Mouse (Mus musculus): ENCODE measurements around the gene Mdn1. TPM values are rescaled to one million over a fixed set of nuclear protein-coding genes. Genes with fewer than 3 reads are reported as not detected.

The Mdn1 gene
- 23.2 and 27.9 TPM in 2 replicates for polyA plus RNA-seq (2011; ENCODE audit: insufficient read length, low read depth, missing spikeins)

DNA sequence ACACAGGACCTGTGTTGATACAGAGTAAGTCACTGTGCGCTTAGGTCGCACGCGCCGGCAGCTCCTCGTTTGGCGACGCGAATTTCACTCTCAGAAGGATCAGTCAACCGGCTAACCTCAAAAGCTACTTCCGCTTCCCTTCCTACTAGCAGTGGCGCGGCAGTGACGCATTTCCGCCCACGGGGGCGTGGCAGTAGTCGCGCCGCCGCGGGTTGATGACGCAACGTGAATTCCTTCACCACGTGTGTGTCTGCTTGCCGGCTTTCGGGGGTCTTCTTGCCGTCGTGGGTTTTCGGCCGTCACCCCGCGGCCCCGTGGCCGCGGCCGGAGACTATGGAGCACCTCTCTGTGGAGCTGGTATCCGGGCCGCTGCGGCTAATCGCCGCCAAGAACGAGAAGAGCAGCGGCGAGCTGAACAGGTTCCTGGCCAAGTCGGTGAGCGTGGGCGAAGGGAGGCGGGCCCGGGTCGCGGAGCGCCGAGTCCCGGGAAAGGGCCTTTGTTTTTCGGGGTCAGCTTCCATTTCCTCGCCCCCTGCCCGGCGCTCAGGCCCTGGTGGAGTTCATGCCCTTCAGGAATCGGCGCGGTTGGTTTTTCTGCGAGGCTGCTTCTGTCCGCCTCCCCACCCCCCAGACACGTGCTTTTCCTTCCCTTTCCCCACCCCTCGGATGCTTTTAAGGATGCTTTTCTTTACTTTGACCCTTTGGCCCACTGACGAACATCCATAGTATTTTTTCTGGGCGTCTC is at the start of gene Mdn1:
Gene Mdn1, plus strand, starts transcription at position 202 of the 745 bp plus-strand sequence.
- Histone ChIP-seq H3K4me3 (ENCODE audit: insufficient read depth, low read length) (peak within 1 kb of the TSS; percentile 92), H3K4me1 (ENCODE audit: control insufficient read depth, insufficient read depth, low read length) (no peaks in the 10 kb centered on the region; the same call in 1 of the 2 replicates), H3K27ac (ENCODE audit: insufficient read depth, low read length) (peak within 1 kb of the TSS; percentile 49)
- peak; percentile 80 for TF ChIP-seq POLR2A (IDR thresholded peaks at IDR 0.05; ENCODE audit: low read depth, low read length)
- TF ChIP-seq CTCF (IDR thresholded peaks at IDR 0.05; ENCODE audit: borderline replicate concordance, insufficient read depth, low read length): no peak

DNA sequence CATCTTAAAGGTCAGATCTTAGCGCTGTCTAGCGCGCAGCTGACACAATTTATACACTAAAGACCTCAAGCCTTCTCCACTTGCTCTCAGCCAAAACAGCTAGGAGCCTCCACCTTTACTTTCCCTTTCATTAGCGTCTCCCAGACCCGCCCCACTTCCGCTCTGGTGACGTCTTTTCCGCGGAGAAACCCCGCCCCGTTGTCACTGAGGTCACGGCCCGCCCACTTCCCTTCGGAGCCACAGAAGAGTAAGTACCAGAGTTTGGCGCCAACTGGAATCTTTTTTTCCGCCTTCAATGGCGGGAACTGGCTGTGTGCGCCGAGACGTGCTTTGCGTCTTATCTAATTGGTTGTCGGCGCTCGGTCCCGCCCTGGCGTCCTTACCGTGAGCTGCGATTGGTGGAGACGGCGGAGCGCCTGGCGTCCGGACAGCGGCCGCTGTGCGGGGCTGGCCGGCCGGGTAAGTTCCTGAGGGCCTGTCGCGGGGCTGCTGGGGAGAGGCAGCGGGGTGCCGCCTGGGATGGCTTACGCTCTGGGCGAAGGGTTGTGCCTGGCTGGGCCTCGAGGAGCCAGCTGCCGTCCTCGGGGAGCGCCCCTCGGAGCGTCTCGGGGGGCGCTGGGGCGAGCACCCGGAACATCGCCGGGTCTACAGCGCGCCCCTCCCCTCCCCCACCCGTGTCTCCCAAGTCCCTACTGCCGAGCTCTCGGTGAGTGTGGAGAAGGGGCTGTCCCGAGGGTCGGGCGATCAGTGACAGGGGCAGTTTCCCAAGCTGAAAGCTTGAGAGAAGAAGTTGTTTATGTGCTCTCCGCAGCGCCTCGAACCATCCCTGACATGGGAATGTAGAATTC is 41.7 kb upstream of the Mdn1 start, which contains the start of gene Casp8ap2:
Gene Casp8ap2, plus strand, starts transcription at position 418 of the 848 bp plus-strand sequence.
- H3K27ac ChIP-seq (ENCODE audit: insufficient read depth, low read length): peak within 1 kb of the TSS; percentile 43; the same call in 1 of the 2 replicates
- peak within 1 kb of the TSS; percentile 99 for H3K4me3 ChIP-seq (ENCODE audit: insufficient read depth, low read length)
- H3K4me1 ChIP-seq (ENCODE audit: control insufficient read depth, insufficient read depth, low read length): 0 out of 2 replicates have a peak, but pooled peaks cover 5% of the 10 kb centered on the region
- TF ChIP-seq CTCF (IDR thresholded peaks at IDR 0.05; ENCODE audit: borderline replicate concordance, insufficient read depth, low read length) (no peak), POLR2A (IDR thresholded peaks at IDR 0.05; ENCODE audit: low read depth, low read length) (peak; percentile 79)

DNA sequence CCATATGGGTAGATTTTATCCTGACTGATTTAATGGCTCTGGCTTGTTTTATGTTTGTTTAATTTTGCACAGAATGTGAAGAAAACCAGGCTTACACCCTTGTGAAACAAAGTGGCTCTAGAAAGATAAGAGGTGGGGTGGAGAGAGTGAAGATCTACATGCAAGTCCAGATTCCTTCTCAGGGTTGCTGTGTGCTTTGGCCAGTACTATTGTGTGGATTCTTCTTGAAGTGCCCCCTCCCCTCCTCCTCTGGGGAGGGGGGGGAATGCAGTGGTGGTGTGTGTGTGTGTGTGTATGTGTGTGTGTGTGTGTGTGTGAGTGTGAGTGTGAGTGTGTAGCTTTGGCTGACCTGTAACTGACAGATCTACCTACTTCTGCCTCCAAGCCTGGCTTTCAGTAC is 35.3 kb upstream of the Mdn1 start:
- TF ChIP-seq POLR2A (IDR thresholded peaks at IDR 0.05; ENCODE audit: low read depth, low read length): no peak
- TF ChIP-seq CTCF (IDR thresholded peaks at IDR 0.05; ENCODE audit: borderline replicate concordance, insufficient read depth, low read length): no peak
- Histone ChIP-seq H3K27ac (ENCODE audit: insufficient read depth, low read length) (no peak overlapping the region), H3K4me1 (ENCODE audit: control insufficient read depth, insufficient read depth, low read length) (0 out of 2 replicates have a peak, but pooled peaks cover 2% of the 10 kb centered on the region), H3K4me3 (ENCODE audit: insufficient read depth, low read length) (no peak overlapping the region)

DNA sequence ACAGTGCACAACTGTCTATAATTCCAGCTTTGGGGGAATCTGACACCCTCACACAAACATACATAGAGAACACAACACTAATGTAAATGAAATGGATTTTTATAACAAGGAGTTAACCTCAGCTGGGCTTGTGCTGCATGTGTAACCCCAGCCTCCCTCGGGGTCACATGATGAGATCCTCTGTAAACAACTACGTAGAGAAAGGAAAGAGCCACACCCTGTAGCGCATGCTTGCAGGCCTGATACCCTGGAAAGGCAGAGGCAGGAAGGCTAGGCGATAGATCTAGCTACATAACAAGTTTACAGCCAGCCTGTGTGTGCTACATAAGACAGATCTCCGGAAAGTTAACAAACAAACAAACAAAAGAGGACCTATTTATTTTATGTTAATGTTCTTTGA is 5.2 kb upstream of the Mdn1 start:
- H3K27ac ChIP-seq (ENCODE audit: insufficient read depth, low read length): no peak overlapping the region
- H3K4me3 ChIP-seq (ENCODE audit: insufficient read depth, low read length): no peak overlapping the region
- H3K4me1 ChIP-seq (ENCODE audit: control insufficient read depth, insufficient read depth, low read length): no peaks in the 10 kb centered on the region
- no peak for TF ChIP-seq CTCF (IDR thresholded peaks at IDR 0.05; ENCODE audit: borderline replicate concordance, insufficient read depth, low read length)
- TF ChIP-seq POLR2A (IDR thresholded peaks at IDR 0.05; ENCODE audit: low read depth, low read length): no peak

DNA sequence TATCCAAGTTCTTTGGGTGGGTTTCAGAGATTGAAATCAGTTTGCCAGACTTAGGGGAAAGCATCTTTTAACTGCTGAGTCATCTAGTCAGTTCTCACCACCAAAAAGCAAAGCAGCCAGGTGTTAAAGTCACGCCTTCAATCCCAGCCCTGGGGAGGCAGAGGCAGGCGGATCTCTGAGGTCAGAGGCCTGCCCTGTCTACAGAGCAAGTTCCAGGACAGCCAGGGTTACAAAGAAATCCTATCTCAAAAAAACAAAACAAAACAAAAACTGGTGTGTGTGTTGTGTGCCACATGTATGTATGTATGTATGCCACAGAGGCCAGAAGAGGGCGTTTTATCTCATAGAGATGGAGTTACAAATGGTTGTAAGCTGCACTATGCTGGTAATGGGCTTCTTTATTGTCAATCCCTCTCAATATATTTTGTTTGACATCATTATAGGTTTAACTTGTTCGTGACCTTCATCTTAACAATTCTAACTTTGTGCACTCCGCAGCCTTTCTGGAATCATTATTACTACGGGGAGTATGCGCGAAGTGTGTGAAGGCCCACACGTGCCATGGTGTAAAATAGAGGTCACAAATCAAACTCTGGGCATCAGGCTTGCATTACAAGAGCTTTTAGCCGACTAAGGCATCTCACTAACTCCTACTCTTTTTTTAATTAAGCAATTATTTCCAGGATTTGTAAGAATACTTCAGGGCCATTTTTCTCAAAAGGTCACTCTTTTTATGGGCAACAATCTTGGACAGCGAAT is 594 bp upstream of the Mdn1 start:
- no peak for TF ChIP-seq CTCF (IDR thresholded peaks at IDR 0.05; ENCODE audit: borderline replicate concordance, insufficient read depth, low read length)
- no peak for TF ChIP-seq POLR2A (IDR thresholded peaks at IDR 0.05; ENCODE audit: low read depth, low read length)
- peak overlapping the region; percentile 92 for H3K4me3 ChIP-seq (ENCODE audit: insufficient read depth, low read length)
- H3K4me1 ChIP-seq (ENCODE audit: control insufficient read depth, insufficient read depth, low read length): no peaks in the 10 kb centered on the region; the same call in 1 of the 2 replicates

DNA sequence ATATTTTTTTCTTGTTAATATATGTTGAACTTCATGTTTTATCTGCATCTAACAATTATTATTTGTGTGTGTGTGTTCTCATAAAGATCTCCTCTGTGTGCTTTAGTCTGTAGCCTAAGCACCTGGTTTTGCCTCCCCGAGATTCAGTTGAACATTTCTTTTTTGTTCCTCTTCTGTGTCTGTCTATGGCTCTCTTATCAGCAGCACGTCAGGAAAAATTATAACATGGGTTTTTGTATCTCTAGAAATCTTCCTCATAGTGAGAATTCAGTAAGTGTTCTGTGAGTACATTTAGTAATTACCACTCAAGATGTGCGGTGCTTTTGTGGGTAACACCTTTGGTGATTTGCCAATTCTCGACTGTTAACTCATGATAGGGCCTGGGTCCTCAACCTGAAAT is 8.9 kb downstream of the Mdn1 start:
- H3K27ac ChIP-seq (ENCODE audit: insufficient read depth, low read length): no peak overlapping the region
- TF ChIP-seq CTCF (IDR thresholded peaks at IDR 0.05; ENCODE audit: borderline replicate concordance, insufficient read depth, low read length): no peak
- TF ChIP-seq POLR2A (IDR thresholded peaks at IDR 0.05; ENCODE audit: low read depth, low read length): no peak
- no peak overlapping the region for H3K4me3 ChIP-seq (ENCODE audit: insufficient read depth, low read length)
- no peaks in the 10 kb centered on the region for H3K4me1 ChIP-seq (ENCODE audit: control insufficient read depth, insufficient read depth, low read length)

More for the DNA sequence above, 594 bp upstream of the Mdn1 start:
- peak overlapping the region; percentile 49 for H3K27ac ChIP-seq (ENCODE audit: insufficient read depth, low read length)

DNA sequence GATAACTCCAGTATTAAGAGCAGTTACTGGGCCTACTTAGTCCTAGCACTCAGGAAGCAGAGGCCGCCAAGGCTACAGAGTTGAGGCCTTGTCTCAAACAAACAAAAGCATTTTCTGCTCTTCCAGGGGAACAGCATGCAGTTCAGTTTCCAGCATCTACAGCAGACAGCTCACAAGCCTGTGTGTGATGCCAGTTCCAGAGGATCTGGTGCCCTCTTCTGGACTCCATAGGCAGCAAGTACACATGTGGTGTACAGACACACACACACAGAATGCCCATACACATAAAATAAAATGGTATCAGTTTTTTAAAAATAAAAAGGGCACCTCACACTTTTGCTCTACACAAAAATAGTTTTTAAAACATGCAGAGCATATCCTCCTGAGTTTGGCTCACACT is 11.4 kb downstream of the Mdn1 start:
- Histone ChIP-seq H3K4me3 (ENCODE audit: insufficient read depth, low read length) (no peak overlapping the region), H3K4me1 (ENCODE audit: control insufficient read depth, insufficient read depth, low read length) (no peaks in the 10 kb centered on the region), H3K27ac (ENCODE audit: insufficient read depth, low read length) (no peak overlapping the region)
- peak; percentile 4; the same call in 1 of the 2 replicates for TF ChIP-seq CTCF (IDR thresholded peaks at IDR 0.05; ENCODE audit: borderline replicate concordance, insufficient read depth, low read length)
- no peak for TF ChIP-seq POLR2A (IDR thresholded peaks at IDR 0.05; ENCODE audit: low read depth, low read length)

DNA sequence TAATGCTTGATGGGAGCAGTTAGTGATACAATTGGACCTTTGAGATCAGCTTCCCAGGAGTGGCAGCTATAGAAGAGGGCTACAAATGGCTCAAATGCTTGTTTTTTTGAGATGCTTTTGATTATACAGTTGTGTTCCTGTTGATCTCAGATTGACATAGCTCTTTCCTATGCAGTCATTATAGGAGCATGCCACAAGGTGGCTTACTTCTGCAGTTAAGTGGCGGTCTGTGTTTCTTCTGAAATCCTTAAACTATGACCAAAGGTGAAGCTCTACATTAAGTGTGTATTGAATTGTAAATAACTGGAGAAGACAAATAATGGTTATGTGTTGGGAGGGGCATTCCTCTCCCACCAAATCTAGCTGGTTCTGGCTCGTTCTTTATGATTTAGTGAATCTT is 12.9 kb downstream of the Mdn1 start:
- no peak for TF ChIP-seq POLR2A (IDR thresholded peaks at IDR 0.05; ENCODE audit: low read depth, low read length)
- Histone ChIP-seq H3K4me1 (ENCODE audit: control insufficient read depth, insufficient read depth, low read length) (no peaks in the 10 kb centered on the region), H3K27ac (ENCODE audit: insufficient read depth, low read length) (no peak overlapping the region), H3K4me3 (ENCODE audit: insufficient read depth, low read length) (no peak overlapping the region)

DNA sequence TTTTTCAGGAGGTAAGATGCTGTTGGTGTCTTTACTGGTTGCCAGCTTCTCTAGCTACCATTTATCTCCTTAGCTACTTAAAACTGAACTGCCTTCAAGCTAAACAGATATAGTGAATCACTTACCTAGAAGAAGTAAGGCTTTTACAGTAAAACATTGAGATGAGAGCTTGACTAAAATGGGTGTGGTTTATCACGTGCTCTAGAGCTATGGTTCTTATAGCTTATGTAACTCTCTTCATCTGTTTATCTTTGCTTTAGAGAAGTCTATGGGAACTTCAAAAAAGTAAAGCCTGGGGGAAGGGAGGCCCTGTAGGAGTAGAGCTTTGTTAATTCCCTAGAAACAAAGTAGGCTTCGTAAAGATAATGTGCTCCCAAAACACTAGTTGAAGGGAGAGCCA is 17.1 kb downstream of the Mdn1 start:
- no peak for TF ChIP-seq CTCF (IDR thresholded peaks at IDR 0.05; ENCODE audit: borderline replicate concordance, insufficient read depth, low read length)
- no peak for TF ChIP-seq POLR2A (IDR thresholded peaks at IDR 0.05; ENCODE audit: low read depth, low read length)
- H3K4me1 ChIP-seq (ENCODE audit: control insufficient read depth, insufficient read depth, low read length): no peaks in the 10 kb centered on the region
- no peak overlapping the region for H3K27ac ChIP-seq (ENCODE audit: insufficient read depth, low read length)
- no peak overlapping the region for H3K4me3 ChIP-seq (ENCODE audit: insufficient read depth, low read length)

Measured in embryonic fibroblast, embryonic 13.5 days (primary cell).